ENCODE assay signal across 26 mouse cellular contexts in genomic region chr8:86840120-86840693, GRCm38 (mm10). TPM values are rescaled to one million over a fixed set of nuclear protein-coding genes. Genes with fewer than 3 reads are reported as not detected.
DNase-seq lines count a peak whose midpoint lies in the region; ATAC-seq lines count a peak whose summit lies in the region.
"Had no signal": no experiment of that assay in that cellular context is flagged by ENCODE, and none has a peak within 500 bp of the region (broad histone marks: within the 10 kb centered on the region; RNA-seq: fewer than 3 reads in every experiment).

No protein-coding gene starts in this region.

- no peaks in the 10 kb centered on the region for H3K4me1 ChIP-seq in forebrain, embryonic 15.5 days
- no peaks in the 10 kb centered on the region for H3K4me1 ChIP-seq in forebrain, embryonic 11.5 days (replicated peaks; ENCODE audit: control insufficient read depth, insufficient read depth, low read length)
- H3K4me1 ChIP-seq in liver, embryonic 12.5 days: peaks cover 5% of the 10 kb centered on the region
- no peaks in the 10 kb centered on the region for H3K4me1 ChIP-seq in liver, embryonic 11.5 days (replicated peaks; ENCODE audit: control insufficient read depth, insufficient read depth, low read length)
- H3K4me1 ChIP-seq: embryonic facial prominence, embryonic 15.5 days; forebrain, embryonic 12.5 days; hindbrain, embryonic 13.5 days had no signal

- DNase-seq in forebrain, embryonic 11.5 days (ENCODE audit: low spot score): no peak
- no peak for DNase-seq in liver, embryonic 11.5 days (ENCODE audit: low spot score)
- DNase-seq in ES-CJ7 (ENCODE audit: low read depth, low spot score) (peak; percentile 51), ZHBTc4 (ENCODE audit: low read depth, low spot score) (peak; percentile 79)
- no peak for DNase-seq in neural tube, embryonic 10.5 days (ENCODE audit: extremely low spot score, low spot score)
- DNase-seq: adrenal gland, adult 8-10 months; adrenal gland, postnatal 25 days; B cell, adult 2 months; cerebellum, adult 11-12 months; cerebellum, adult 8-10 months; cerebellum, postnatal 10 days; cerebellum, postnatal 36 days; embryo, embryonic 11 days; gastrocnemius, postnatal 10 days; heart, postnatal 36 days had no signal

- H3K27ac ChIP-seq in forebrain, embryonic 15.5 days (replicated peaks): no peak overlapping the region
- no peak overlapping the region for H3K27ac ChIP-seq in forebrain, embryonic 11.5 days (ENCODE audit: low read depth, low read length)
- H3K27ac ChIP-seq in liver, embryonic 12.5 days: no peak overlapping the region
- H3K27ac ChIP-seq in liver, embryonic 11.5 days (ENCODE audit: low read depth, low read length): no peak overlapping the region
- H3K27ac ChIP-seq: embryonic facial prominence, embryonic 15.5 days; forebrain, embryonic 12.5 days; hindbrain, embryonic 10.5 days; hindbrain, embryonic 13.5 days had no signal

- no peak overlapping the region for H3K9ac ChIP-seq in forebrain, embryonic 15.5 days (replicated peaks)
- no peak overlapping the region for H3K9ac ChIP-seq in forebrain, embryonic 11.5 days (ENCODE audit: low read length)
- H3K9ac ChIP-seq in liver, embryonic 12.5 days: no peak overlapping the region
- H3K9ac ChIP-seq in liver, embryonic 11.5 days (ENCODE audit: low read depth, low read length): no peak overlapping the region
- H3K9ac ChIP-seq: embryonic facial prominence, embryonic 15.5 days; forebrain, embryonic 12.5 days; hindbrain, embryonic 13.5 days had no signal

- no peaks in the 10 kb centered on the region for H3K9me3 ChIP-seq in forebrain, embryonic 15.5 days
- no peaks in the 10 kb centered on the region for H3K9me3 ChIP-seq in forebrain, embryonic 11.5 days (ENCODE audit: control insufficient read depth, low read length)
- H3K9me3 ChIP-seq in liver, embryonic 12.5 days (replicated peaks): no peaks in the 10 kb centered on the region
- no peaks in the 10 kb centered on the region for H3K9me3 ChIP-seq in liver, embryonic 11.5 days (ENCODE audit: control insufficient read depth, low read length)
- H3K9me3 ChIP-seq: embryonic facial prominence, embryonic 15.5 days; forebrain, embryonic 12.5 days; hindbrain, embryonic 10.5 days; hindbrain, embryonic 13.5 days had no signal

- no peaks in the 10 kb centered on the region for H3K27me3 ChIP-seq in forebrain, embryonic 15.5 days
- H3K27me3 ChIP-seq in forebrain, embryonic 11.5 days (ENCODE audit: control insufficient read depth, insufficient read depth, low read length): no peaks in the 10 kb centered on the region
- 0 out of 2 replicates have a peak, but pooled peaks cover 4% of the 10 kb centered on the region for H3K27me3 ChIP-seq in liver, embryonic 12.5 days (replicated peaks)
- H3K27me3 ChIP-seq in liver, embryonic 11.5 days (replicated peaks; ENCODE audit: control insufficient read depth, insufficient read depth, low read length): no peaks in the 10 kb centered on the region
- H3K27me3 ChIP-seq: CH12.LX; embryonic facial prominence, embryonic 15.5 days; forebrain, embryonic 12.5 days; hindbrain, embryonic 13.5 days had no signal

- 96% methylated on average over 12 of the region's 12 CpGs for WGBS in forebrain, embryonic 15.5 days
- WGBS in forebrain, embryonic 11.5 days: 95% methylated on average over 12 of the region's 12 CpGs
- 80% methylated on average over 12 of the region's 12 CpGs for WGBS in liver, embryonic 12.5 days (ENCODE audit: insufficient replicate concordance)
- 91% methylated on average over 12 of the region's 12 CpGs for WGBS in liver, embryonic 11.5 days

- ATAC-seq in forebrain, embryonic 15.5 days (replicated peaks): 0 out of 2 replicates have a peak, but pooled peaks have one; percentile 46
- no peak for ATAC-seq in forebrain, embryonic 11.5 days (replicated peaks; ENCODE audit: low FRiP score)
- peak; percentile 30; the same call in 1 of the 2 replicates for ATAC-seq in liver, embryonic 12.5 days
- no peak for ATAC-seq in liver, embryonic 11.5 days (replicated peaks; ENCODE audit: low FRiP score)
- ATAC-seq: forebrain, embryonic 16.5 days; hindbrain, embryonic 16.5 days; intestine, embryonic 16.5 days had no signal

- no peak overlapping the region for H3K4me2 ChIP-seq in forebrain, embryonic 15.5 days (replicated peaks)
- H3K4me2 ChIP-seq in forebrain, embryonic 11.5 days (ENCODE audit: low read depth, low read length, severe bottlenecking): no peak overlapping the region
- no peak overlapping the region for H3K4me2 ChIP-seq in liver, embryonic 12.5 days
- H3K4me2 ChIP-seq in liver, embryonic 11.5 days: no peak overlapping the region
- H3K4me2 ChIP-seq: embryonic facial prominence, embryonic 15.5 days; forebrain, embryonic 12.5 days; heart, embryonic 11.5 days; hindbrain, embryonic 13.5 days had no signal

- H3K36me3 ChIP-seq in forebrain, embryonic 15.5 days: peaks cover 32% of the 10 kb centered on the region
- H3K36me3 ChIP-seq in forebrain, embryonic 11.5 days (ENCODE audit: control insufficient read depth, insufficient read depth, low read length): no peaks in the 10 kb centered on the region; the same call in 1 of the 2 replicates
- peaks cover 53% of the 10 kb centered on the region for H3K36me3 ChIP-seq in liver, embryonic 12.5 days
- H3K36me3 ChIP-seq in liver, embryonic 11.5 days (ENCODE audit: control insufficient read depth, insufficient read depth, low read length): peaks cover 17% of the 10 kb centered on the region

- H3K4me3 ChIP-seq in forebrain, embryonic 15.5 days: no peak overlapping the region
- no peak overlapping the region for H3K4me3 ChIP-seq in forebrain, embryonic 11.5 days (ENCODE audit: low read depth, low read length)
- no peak overlapping the region for H3K4me3 ChIP-seq in liver, embryonic 12.5 days
- no peak overlapping the region for H3K4me3 ChIP-seq in liver, embryonic 11.5 days (ENCODE audit: low read depth, low read length)
- H3K4me3 ChIP-seq: embryonic facial prominence, embryonic 15.5 days; forebrain, embryonic 12.5 days; hindbrain, embryonic 10.5 days; hindbrain, embryonic 13.5 days had no signal

RNA-seq across cellular contexts. Expression of gene N4bp1, which starts 44.9 kb away (rescaled TPM):
- 10.0 and 10.9 TPM in 2 replicates for polyA plus RNA-seq in forebrain, embryonic 15.5 days (2015; fragmentation: Nextera tagmentation; extraction: Ambion mirVana)
- 11.3 and 12.3 TPM in 2 replicates for polyA plus RNA-seq in forebrain, embryonic 11.5 days (2014; fragmentation: Nextera tagmentation; extraction: Ambion mirVana)
- 4.6 and 5.1 TPM in 2 replicates for polyA plus RNA-seq in liver, embryonic 12.5 days (2016; fragmentation: Nextera tagmentation; extraction: Ambion mirVana)
- 6.6 and 7.8 TPM in 2 replicates for polyA plus RNA-seq in liver, embryonic 11.5 days (2014; fragmentation: Nextera tagmentation; extraction: Ambion mirVana)

Comparison
In these comparisons a context has a peak if more than half of its experiments do, and no peak if none do; other contexts are left out.
1. ATAC-seq: peak in forebrain, embryonic 15.5 days (single experiment) and liver, embryonic 12.5 days (single experiment); none in forebrain, embryonic 11.5 days (single experiment) and liver, embryonic 11.5 days (single experiment).
2. DNase-seq: peak in ES-CJ7 (single experiment) and ZHBTc4 (single experiment); none in forebrain, embryonic 11.5 days (single experiment), liver, embryonic 11.5 days (single experiment) and neural tube, embryonic 10.5 days (single experiment).